Comparison of ENCODE assay signal across 8 mouse cellular contexts in the genomic region with DNA sequence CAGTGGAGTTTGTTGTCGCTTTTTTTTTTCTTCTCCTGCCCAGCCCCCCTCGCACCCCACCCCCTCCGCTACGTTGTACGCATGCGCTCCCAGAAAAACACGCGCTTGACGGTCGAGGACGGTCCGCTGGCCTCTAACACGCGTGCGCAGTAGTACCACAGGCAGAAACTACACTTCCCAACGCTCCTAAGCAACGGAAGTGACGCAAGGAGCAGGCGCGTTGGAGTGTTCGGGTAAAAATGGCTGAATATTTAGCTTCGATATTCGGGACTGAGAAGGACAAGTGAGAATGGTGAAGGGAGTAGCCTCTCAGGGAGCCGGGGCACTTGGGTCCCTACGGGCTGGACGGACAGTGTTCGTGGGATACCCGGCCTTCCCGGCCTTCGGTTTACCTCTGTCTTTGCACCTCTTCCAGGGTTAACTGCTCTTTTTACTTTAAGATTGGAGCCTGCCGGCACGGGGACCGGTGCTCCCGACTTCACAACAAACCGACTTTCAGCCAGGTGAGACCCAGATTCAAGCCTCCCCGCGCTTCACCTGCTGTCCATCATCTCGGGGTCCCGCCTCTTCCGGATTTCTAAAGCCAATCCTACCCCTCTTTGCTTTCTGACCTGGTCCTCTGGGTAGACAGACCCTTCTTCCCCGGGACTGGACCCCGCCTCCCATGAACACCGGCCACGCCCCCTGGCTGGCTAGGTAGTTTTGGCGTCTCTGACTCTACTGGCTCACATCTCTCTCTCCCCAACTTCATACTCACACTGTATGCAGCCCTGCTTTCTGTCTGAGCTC. TPM values are rescaled to one million over a fixed set of nuclear protein-coding genes. Genes with fewer than 3 reads are reported as not detected.
DNase-seq lines count a peak whose midpoint lies in the region; ATAC-seq lines count a peak whose summit lies in the region.

A gene (plus strand): TSS at position 185 of the 789 bp plus-strand sequence.
A gene (plus strand): TSS at position 228 of the 789 bp plus-strand sequence.
A gene (minus strand): TSS at position 511 of the 789 bp plus-strand sequence.

- no peaks in the 10 kb centered on the region for H3K9me3 ChIP-seq in forebrain, embryonic 14.5 days (replicated peaks; ENCODE audit: control insufficient read depth, low read length)
- H3K9me3 ChIP-seq in neural tube, embryonic 15.5 days (replicated peaks): no peaks in the 10 kb centered on the region

- peak within 1 kb of the TSS; percentile 76 for H3K4me3 ChIP-seq in forebrain, embryonic 14.5 days (ENCODE audit: low read depth, low read length)
- peak within 1 kb of the TSS; percentile 71 for H3K4me3 ChIP-seq in neural tube, embryonic 15.5 days (replicated peaks)

- peak; percentile 99 for DNase-seq in ES-CJ7 (ENCODE audit: low read depth, low spot score)
- peak; percentile 94 for DNase-seq in cerebellum, adult 11 months
- DNase-seq in forebrain, embryonic 14.5 days (ENCODE audit: low spot score): peak; percentile 100
- peak; percentile 96 for DNase-seq in heart, postnatal 14 days
- DNase-seq in layer of hippocampus, adult 11-12 months (ENCODE audit: low spot score): peak; percentile 97
- DNase-seq in lung, adult 18-20 months: peak; percentile 97 to 98
- DNase-seq in testis, postnatal 14 days (ENCODE audit: low spot score): peak; percentile 97

- intact Hi-C loops in heart, postnatal 14 days (cut with DNase I): no loop called here

- H3K4me2 ChIP-seq in forebrain, embryonic 14.5 days (ENCODE audit: low read length): peak within 1 kb of the TSS; percentile 79
- H3K4me2 ChIP-seq in neural tube, embryonic 15.5 days: peak within 1 kb of the TSS; percentile 79

- H3K27ac ChIP-seq in forebrain, embryonic 14.5 days (ENCODE audit: low read depth, low read length): peak within 1 kb of the TSS; percentile 91
- H3K27ac ChIP-seq in neural tube, embryonic 15.5 days (replicated peaks): peak within 1 kb of the TSS; percentile 93

- WGBS in forebrain, embryonic 14.5 days: under 1% methylated on average over 45 of the region's 45 CpGs
- WGBS in neural tube, embryonic 15.5 days: under 1% methylated on average over 45 of the region's 45 CpGs

- peaks cover 40% of the 10 kb centered on the region for H3K36me3 ChIP-seq in forebrain, embryonic 14.5 days (ENCODE audit: control insufficient read depth, insufficient read depth, low read length)
- peaks cover 27% of the 10 kb centered on the region for H3K36me3 ChIP-seq in neural tube, embryonic 15.5 days

- ATAC-seq in forebrain, embryonic 14.5 days: peak; percentile 90
- ATAC-seq in neural tube, embryonic 15.5 days (ENCODE audit: low FRiP score): peak; percentile 88

- H3K4me1 ChIP-seq in forebrain, embryonic 14.5 days (ENCODE audit: control insufficient read depth, insufficient read depth, low read length): peaks cover 11% of the 10 kb centered on the region
- H3K4me1 ChIP-seq in neural tube, embryonic 15.5 days: peaks cover 36% of the 10 kb centered on the region

- H3K9ac ChIP-seq in forebrain, embryonic 14.5 days (ENCODE audit: low read length): peak within 1 kb of the TSS; percentile 76
- peak within 1 kb of the TSS; percentile 80 for H3K9ac ChIP-seq in neural tube, embryonic 15.5 days (replicated peaks)

- H3K27me3 ChIP-seq in forebrain, embryonic 14.5 days (replicated peaks; ENCODE audit: control insufficient read depth, insufficient read depth, low read length): no peaks in the 10 kb centered on the region
- no peaks in the 10 kb centered on the region for H3K27me3 ChIP-seq in neural tube, embryonic 15.5 days (replicated peaks)

RNA-seq across cellular contexts. Expression of the first gene that starts in this region (rescaled TPM):
- 132 and 135 TPM in 2 replicates for polyA plus RNA-seq in forebrain, embryonic 14.5 days (2014; fragmentation: Nextera tagmentation; extraction: Ambion mirVana)
- 10 to 100 TPM; 63.8 to 65.6 TPM for total RNA-seq in heart, postnatal 14 days (2021)
- 84.2 and 95.2 TPM in 2 replicates for polyA plus RNA-seq in neural tube, embryonic 15.5 days (2015; fragmentation: Nextera tagmentation; extraction: Ambion mirVana)

RNA-seq across cellular contexts. Expression of the second gene that starts in this region (rescaled TPM):
- polyA plus RNA-seq in forebrain, embryonic 14.5 days (2014; fragmentation: Nextera tagmentation; extraction: Ambion mirVana): 7.0 and 10.7 TPM in 2 replicates
- total RNA-seq in heart, postnatal 14 days (2021): 1 to 10 TPM; 1.9 to 2.4 TPM
- 14.6 and 14.8 TPM in 2 replicates for polyA plus RNA-seq in neural tube, embryonic 15.5 days (2015; fragmentation: Nextera tagmentation; extraction: Ambion mirVana)

RNA-seq across cellular contexts. Expression of the third gene that starts in this region (rescaled TPM):
- polyA plus RNA-seq in forebrain, embryonic 14.5 days (2014; fragmentation: Nextera tagmentation; extraction: Ambion mirVana): 121 and 143 TPM in 2 replicates
- total RNA-seq in heart, postnatal 14 days (2021): 10 to 100 TPM; 66.3 to 67.3 TPM
- polyA plus RNA-seq in neural tube, embryonic 15.5 days (2015; fragmentation: Nextera tagmentation; extraction: Ambion mirVana): 136 and 139 TPM in 2 replicates

Comparison
In these comparisons a context has a peak if more than half of its experiments do, and no peak if none do; other contexts are left out.
1. Peak in every context shown above with its lines: DNase-seq, ATAC-seq, H3K4me3 ChIP-seq and H3K27ac ChIP-seq.